Mouse (Mus musculus) urinary bladder, postnatal 14 days (tissue): ENCODE data around the gene Gsap.
A peak's percentile ranks its signal among the peaks of the same experiment; 100 is the strongest.

Experiments
- DNase-seq: peaks from one replicate; pipeline ENCODE4 v3.0.0; 2021; ENCODE audit warnings: low spot score

The Gsap gene

DNA sequence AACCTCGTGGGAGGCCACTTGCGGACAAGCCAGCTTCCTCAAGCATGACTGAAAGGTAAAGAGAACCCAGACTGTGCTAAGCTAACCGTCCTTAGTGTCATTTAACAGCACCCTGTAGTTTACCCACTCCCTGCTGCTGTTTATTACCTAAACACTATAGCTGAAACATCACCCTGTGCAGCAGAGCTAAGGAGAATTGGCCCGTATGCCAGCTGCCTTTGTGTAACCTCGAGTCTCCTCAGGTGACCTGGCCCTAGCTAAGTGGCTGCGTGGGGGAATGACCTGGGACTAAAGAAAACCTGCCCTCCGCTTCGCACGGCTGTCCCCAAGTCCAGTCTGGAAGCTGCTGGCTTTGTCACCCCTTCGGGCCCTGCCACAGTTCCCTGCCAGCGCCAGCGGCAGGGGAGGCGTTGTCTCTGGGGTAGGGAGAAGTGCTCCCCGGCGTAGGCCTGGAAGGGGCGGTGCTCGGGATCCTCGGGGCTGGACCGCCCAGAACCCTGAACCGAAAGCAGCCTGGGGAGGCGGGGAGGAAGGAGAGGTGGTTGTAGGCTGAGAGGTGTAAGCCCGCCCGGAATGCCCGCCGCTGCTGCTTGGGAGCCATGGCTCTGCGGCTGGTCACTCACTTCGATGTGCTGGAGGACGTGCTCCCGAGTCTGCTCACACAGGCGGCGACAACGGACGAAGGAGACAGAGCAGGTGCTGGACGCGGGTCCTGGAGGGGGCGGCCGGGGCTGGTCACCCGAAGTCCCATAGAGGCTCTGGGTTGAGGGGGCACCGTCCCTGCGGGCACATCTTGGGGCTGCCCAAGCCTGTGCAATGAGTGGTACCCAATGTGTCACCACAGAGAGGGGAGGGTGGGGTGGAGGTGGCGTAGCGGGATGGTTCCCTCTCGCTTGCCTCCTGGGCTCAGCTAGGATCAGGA lies at the start of gene Gsap:
Gsap (plus strand) TSS at position 492 of the 922 bp plus-strand sequence.
- DNase-seq = peak; percentile 69

DNA sequence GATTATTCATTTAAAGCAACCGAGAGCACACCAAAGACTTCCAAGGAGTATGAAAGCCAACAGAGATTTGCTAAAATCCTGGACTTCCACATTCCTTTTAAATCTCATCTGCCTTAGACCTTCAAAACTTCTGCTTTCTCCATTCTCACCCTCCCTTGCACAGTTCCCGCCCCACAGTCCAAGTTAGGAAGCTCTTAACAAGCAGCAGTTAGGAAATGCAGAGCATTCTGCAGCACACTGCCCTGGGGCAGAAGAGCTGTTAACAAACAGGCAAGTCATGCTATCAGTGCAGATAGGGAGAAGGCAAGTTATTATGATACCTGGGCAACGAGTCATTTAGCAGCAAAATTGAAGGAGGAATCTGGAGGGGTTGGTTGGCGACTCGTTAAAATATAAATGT lies 49.5 kb upstream of the Gsap start:
- no peak for DNase-seq

DNA sequence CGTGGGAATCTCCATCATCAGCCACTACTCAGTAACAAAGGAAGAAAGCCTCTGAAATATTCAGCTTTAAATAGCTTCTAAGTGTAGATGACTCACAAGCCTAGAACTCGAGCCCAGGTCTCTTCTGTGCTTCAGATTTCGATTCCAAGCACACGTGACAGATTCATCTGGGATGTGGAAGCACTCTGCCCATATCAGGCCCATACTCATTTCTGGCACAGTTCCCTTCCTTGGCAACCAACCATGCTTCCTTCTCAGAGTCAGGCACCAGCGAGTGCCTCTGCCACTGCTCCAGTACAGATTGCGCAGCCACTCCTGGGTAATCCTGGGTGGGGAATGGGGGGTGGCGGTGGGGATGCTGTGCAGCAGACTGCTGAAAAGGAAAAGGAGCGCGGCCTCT lies 46.5 kb upstream of the Gsap start:
- DNase-seq = peak; percentile 65

DNA sequence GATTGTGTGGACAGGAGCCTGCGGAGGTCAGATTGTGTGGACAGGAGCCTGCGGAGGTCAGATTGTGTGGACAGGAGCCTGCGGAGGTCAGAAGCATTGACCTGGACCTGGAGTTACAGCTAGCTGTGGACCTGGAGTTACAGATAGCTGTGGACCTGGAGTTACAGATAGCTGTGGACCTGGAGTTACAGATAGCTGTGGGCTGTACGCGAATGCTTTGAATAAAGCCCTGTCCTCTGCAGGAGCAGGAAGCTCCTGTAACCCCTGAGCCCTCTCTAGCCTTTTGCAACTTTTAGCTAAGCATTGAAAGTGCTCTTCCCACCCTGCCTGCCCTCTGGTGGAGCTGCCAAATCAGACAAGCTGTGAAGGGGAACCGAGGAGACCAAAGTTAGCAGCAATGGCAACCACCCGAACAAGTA lies 44.9 kb upstream of the Gsap start:
- DNase-seq = peak; percentile 23

DNA sequence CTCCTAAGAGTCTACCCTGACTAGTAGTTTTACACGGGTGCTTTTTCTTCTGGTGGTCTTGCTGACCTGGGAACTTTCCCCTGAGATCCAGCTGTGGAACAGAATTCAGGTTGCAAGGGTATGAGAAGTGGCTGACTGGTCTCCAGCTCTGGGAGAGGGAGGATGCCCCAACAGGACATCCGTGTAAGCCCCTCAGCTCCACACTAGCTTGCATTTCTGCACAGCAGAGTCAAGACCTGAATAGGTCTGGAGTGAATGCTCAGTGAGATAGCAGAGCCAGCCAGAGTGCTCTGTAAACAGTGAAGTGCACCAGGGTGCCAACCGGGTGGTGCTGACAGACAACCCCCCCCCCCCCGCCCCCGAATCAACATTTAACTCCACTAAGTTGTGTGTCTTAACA lies 44.4 kb upstream of the Gsap start:
- no peak for DNase-seq

DNA sequence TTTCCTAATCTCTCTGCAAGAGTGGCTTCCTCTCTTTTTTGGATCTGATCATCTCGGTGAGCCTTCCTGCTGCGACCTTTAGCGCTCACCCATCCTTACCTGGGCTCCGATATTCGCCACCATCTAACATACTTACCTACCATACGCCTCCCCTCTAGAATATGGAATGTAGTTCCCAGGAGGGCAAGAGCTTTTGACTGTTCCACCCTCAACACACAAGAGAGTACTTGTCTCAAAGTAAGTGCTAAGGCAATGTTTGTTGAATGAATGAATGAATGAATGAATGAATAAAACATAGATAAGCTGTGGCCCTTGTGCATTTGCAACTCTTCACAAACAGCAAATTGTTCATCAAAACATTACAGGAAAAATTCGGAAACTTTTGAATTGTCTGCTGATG lies 43.0 kb upstream of the Gsap start:
- no peak for DNase-seq

DNA sequence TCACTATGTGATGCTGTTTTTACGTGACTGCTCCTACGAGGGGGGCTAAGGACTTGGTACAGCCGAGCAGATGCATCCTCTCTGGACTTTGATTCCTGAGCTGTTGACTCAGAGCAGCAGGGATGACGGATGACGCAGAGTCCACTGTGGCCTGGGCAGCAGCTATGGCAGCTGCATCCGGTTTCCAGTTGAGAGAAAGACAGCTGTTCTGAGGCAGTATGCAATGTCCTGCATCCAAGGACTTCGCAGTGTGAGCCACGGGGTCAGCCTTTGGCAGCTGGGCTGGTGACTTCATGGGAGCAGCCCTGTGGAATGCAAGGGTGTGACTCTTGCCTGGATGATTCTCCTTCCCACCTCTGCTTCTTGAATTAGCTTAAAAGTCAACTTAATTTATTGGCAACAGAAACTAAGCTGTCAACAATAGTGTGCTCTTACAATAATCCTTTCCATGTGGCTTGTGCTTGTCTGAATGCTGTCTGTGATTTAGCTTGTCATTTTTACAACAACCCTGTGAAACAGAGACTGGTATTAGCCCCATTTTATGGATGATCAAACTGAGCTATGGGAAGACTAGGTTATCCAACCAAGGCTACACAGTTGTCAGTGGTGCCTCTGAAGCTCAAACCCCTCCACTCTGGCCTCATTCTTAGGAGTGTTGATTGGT lies 41.4 kb upstream of the Gsap start:
- peak; percentile 32 for DNase-seq

DNA sequence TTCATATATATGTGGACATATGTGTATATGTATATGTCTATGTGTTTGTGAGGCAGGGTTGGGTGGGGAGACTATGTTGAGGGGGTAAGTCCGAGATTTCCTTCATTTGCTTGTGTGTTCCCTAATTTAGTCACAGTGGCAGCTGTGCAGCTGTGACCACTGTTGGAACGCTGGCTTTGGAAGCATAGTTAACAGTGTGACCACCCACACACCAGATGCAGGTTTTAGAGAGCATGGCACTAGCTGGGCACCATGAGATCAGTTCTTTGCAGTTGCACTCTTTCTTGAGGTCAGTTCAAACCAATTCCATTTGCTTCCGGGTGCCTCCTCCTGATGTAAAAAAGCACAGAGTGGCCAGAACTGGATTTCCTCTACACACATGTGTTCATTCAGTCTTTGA lies 37.7 kb upstream of the Gsap start:
- no peak for DNase-seq

DNA sequence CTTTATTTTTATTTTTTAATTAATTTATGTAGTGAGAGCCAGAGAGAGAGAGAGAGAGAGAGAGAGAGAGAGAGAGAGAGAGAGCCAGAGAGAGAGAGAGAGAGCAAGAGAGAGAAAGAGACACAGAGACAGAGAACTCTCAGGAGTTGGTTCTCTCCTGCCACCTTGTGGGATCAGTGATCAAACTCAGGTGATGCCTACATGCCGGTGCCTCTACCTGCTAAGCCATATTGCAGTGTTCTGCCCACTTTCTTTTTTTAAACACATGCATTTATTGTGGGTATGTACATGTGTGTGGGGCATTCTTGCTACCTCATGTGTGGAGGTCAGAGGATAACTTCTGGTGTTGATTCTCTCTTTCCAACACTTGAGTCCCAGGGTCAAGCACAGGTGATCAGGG lies 32.4 kb upstream of the Gsap start:
- DNase-seq = no peak

DNA sequence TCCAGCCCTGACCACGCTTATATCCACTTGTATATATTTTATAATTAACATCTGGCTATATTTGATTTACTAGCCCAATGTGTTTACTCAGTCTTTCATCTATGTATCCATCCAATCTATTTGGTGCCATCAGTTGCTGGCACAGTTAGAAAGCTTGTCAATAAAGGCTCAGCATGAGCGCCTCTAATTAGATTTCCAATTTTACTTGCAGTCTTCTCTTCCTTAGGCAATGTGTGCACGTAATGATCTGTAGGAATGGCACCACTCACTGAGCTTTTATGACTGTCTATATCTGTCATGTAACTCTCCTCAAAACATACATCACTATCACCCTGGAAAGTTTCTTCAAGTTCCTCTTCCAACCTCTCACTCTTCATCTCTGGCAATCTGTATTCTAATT lies 29.3 kb upstream of the Gsap start:
- no peak for DNase-seq

DNA sequence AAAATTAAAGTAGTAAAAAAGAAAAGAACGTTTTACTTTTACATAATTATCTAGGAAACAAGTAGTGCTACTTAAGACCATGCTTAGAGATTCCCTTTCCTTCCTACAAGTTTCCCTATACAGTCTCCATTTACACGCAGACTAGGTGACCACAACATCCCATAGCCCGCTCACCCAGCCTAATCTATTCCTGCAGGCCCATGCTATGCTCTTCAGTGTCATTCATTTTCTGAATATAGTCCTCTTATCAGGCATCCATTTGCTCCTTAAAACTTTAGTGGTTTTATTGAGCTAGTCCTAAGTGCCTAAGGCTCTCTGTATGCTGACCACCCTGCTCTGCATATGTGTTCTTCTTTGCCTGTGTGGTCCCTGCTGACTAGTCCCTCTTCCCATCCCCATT lies 26.5 kb upstream of the Gsap start:
- DNase-seq = no peak

DNA sequence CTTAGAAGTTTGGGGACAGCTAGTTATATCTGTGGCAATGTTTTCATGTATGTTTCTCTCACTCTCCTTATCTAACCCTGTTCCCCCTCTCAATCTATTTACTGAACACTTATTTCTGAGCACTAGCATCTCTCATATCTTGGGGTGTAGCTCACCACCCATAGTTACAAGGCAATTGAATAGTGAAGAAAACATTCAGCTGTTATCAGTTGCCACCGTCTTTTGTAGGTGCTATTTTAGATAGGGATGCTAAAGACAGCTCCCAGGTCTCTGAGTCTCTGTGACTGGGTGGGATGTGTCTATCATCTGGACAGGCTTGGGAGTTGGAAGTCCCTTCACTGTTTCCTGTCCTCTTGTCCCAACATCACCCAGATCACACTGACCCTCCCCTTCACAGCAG lies 25.3 kb upstream of the Gsap start:
- no peak for DNase-seq

DNA sequence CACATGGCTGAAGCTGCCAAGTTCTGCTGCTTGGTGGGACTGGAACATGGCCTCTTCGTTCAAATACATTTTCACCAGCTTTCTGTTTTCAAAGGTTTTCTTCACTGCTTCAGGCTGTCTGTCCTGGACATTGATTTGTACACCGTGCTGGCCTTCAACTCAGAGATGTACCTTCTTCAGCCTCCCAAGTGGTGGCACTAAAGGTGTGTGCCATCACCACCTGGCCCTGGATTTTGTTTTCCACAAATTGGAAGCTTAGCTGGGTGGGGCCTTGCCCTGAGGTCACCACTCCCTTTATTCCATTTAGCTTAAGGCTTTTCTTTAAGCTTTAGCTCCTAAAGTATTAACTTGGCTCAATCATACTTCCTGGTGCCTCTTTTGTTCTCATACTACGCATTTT lies 22.6 kb upstream of the Gsap start:
- no peak for DNase-seq

DNA sequence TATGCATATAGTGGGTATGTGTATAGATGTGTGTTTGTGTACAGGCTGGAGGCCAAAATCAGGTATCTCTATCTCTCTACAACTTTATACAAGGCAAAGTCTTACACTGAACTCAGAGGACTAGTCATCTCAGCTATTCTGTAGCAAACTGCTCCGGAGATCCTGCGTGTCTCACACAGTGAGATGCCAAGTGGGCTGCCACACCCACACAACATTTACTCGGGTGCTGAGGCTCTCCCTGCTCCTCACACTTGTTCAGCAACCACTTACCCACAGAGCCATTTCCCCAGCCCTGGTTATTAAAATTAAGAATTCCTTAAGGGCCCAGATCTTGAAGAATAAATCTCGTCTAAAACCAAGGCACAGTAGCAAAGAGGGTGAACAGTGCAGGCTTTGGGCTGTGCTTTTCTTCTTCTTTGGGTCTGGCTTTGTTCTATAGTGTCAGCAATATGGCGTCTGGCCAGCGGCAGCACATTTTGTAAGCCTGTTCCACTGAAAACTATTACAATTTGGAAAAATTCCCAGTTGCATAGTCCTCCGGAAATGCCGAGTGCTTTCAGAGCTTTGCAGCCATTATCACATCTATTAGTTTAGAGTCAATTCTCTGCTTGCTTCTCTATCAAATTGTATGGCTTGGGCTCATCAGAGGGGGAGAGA lies 17.2 kb upstream of the Gsap start:
- no peak for DNase-seq

DNA sequence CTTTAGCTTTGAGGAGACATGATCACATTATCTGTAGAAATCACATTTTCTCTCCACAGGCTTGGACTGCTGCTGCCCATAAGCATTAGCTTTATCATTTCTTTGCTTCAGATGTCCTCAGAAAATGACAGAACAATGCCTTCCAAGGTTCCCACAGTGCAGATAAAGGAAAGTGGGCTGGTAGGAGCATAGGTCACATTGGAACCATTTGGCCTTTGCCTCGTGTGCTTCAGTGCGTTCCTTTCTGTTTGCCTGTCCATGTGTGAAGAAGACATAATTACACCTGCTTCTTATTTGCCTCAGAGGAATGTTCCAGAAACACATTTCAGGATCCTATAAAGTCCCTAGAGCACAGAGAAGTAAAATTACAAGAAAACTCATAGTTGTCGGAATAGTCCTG lies 16.7 kb upstream of the Gsap start:
- DNase-seq = no peak

DNA sequence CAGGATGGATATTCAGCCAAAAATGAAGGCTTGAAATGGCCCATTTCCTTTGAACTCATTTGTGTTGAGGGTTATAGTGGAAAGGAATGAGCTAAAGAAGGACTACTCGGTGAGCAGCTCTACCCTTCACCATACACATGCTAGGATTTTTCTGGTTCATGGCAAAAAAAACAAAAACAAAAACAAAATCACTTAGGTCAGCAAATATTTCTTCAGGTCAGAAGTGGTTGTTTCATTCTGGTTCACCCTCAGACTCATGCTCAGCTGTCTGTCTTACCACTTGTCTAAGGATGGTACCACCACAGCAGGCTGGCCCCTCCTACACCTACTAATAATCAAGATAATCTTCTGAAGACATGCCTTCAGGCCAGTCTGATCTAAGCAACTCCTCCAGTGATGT lies 16.2 kb upstream of the Gsap start:
- no peak for DNase-seq

DNA sequence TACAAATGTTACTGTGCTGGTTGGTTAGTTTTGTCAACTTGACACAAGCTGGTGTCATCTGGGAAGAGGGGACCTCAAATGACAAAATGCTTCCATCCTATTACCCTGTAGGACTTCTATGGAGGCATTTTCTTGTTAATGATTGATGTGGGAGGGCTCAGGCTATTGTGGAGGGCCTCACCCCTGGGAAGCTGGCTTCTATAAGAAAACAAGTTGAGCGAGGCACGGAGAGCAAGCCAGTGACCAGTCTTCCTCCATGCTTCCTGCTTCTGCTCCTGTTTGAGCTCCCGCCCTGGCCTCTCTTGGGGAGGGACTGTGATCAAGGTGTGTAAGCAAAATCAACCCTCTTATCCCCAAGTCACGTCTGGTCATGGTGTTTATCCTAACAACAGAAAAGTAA lies 15.6 kb upstream of the Gsap start:
- no peak for DNase-seq

DNA sequence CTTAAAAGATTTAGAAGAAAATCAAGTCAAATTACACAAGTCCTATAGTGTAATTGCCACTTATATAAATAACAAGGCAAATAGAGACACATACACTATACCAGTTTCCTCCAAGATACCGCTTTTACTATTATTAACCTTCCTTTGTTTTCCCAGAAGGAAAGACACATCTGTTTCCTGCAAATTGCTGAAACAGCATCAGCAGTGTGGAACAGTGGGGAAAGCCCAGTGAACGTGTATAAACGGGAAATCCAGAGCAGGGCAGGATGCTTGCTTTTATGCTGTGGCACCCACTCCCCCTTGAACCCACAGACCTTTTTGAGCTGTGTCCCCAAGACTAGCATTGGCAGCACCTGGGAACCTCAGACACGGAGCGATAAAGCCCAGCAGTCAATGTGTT lies 15.2 kb upstream of the Gsap start:
- DNase-seq = no peak

DNA sequence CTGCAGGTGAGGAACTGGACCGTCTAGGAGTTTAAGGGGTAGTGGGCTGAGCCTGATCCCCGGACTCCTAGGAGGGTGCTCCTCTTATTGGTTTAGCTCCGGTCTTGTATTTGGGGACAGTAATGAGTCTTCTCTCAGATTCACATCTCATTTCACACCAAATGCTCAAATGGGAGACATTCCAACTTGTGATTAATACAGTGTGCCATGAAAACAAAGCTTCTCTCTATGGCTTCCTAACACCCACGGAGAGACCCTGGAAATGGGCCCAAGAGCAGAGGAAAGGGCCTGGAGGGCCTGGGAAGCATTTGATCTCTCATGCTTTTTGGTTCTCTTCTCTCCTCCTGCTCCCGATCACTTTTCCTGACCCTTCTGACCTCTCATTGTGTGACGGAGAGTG lies 14.7 kb upstream of the Gsap start:
- no peak for DNase-seq

DNA sequence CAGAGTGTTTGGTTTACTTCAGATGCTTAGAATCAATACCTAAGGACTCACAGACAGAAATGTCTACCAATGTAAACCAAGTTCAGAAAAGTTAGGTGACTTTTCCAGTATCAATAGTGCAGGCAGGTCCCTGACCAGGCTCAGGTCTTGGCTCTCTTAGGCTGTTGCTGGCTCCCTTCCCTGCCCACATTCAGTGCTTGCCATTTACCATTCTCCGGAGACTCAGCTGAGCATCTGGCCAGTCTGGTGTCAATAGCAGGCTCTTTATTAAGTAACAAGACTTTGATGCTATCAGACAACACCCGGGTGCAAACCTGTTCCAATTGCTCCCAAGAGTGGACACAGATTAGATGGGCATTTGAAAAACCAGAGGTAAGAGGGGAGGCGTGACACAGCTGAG lies 13.7 kb upstream of the Gsap start:
- DNase-seq = no peak

DNA sequence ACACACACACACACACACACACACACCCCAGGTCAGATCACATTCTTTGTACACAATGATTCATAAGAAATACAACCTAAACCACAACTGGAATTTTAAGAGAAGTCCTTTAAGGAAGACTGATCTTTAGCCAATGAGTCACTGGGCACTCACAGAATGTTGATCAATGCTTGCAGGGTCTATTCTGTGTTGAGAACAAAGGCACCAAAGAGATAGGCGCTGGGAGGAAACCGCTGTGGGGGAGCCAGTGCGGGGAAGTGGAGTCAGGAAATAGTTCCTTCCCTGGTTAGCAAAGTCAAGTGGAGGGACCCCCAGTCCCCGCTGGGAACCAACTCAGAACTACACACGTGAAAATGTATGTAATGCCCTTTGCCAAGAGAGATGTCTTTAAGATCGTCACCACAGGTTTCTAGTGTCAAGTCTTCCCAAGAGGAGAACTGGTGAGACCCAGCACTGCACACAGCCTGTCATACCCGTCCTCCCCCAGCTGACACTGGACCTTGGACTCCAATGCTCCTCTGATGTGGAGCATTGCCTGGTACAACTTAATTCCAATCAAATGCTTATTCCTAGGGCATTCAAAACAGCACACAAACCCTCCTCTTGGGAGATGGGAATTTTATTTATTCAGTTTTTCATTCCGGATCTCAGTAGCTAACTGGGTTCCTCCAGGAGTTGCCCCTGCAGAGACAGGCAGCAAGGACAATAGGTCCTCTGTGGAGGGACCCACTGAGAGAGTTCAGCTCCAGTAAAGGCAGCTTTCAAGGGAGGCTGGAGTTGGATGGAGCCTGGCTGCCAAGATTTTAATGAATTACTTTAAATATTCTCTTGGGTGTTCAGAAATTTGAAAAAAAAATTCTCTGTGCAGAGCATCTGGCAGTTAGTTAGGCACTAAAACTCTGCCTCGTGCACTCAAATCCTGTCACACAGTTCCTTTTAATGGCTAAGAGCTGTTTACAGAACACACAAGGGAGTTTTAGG lies 10.6 kb upstream of the Gsap start:
- no peak for DNase-seq

DNA sequence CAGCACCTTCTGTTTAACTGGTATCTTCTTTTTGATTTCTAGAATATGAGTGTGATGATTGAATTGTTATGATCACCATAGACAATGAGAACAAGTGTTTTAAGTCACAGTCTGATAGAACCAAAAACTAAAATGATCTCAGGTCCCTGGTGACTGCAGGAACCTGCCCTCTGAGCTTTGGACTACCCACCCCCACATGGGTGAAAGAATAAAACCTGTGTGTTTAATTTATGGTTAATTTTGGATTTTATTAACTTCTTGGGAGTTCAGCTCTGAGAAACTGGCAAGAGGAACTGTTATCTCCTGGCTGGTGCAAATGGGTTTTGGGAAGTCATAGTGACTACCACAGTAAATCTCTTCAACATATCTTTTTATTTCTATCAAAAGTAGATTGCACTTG lies 6.6 kb upstream of the Gsap start:
- no peak for DNase-seq
